Mouse (Mus musculus): Measurements from ENCODE around the gene Basp1. TPM values are rescaled to one million over a fixed set of nuclear protein-coding genes. Genes with fewer than 3 reads are reported as not detected.

Gene Basp1
- total RNA-seq, 4 experiments from 2014 or later, result 508 to 561 (median 536) TPM

DNA sequence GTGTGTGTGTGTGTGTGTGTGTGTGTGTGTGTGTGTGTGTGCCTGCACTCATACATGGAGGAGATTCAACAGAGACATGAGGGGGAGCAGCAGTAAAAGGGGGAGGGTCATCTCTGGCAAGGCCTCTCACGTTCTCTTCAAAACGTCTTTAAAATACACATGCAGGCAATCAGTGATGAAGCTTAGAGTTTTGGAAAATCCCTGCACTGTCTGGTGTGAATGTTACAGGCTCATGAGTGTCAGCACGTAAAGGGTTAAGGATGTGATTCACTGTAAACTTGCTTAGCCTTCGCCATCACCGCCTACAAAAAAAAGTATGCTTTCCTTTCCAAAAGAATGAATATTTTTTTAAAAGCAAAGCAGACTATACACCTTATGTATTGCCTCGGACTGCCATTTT, 2.8 kb upstream of the Basp1 start:
- DNase-seq (ENCODE audit: low spot score in 2 of 2), result no peak

DNA sequence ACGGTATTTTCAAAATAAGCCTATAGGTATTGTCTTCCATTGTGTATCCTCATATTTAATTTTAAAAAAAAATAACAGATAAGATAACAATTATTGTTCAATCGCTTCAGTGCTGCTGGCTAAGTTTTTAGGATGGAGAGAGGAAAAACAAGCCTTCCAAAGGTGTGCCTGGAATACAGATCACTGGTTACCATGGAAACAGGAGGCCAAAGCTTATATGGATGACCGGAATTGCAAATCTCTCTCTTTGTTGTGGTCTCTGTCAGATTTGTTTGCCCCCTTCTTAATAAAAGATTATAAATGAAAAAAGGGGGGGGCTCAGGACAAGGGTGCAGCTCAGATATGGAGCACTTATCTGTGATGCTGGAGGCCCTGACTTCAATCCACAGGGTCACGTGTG, 2.4 kb upstream of the Basp1 start:
- DNase-seq (ENCODE audit: low spot score in 2 of 2), result no peak

DNA sequence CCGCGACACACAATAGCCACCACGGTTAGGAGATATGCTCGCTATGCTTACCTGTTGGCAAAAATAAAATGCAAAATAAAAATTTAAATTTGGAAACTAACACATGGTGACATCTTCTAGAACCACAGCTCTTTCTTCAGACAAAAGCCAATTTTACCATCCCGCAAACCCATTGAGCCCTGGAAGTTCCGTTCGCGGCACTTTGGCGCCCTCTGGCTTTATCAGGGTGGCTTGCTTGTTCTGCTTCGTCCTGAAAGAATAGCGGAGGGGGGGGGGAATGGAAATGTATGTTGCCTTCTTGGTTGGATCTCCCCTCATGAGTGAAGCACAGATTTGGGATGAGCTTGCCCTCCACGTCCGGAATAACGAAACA, 1.2 kb upstream of the Basp1 start:
- DNase-seq (ENCODE audit: low spot score in 2 of 2), result peak; percentile 79 to 84

DNA sequence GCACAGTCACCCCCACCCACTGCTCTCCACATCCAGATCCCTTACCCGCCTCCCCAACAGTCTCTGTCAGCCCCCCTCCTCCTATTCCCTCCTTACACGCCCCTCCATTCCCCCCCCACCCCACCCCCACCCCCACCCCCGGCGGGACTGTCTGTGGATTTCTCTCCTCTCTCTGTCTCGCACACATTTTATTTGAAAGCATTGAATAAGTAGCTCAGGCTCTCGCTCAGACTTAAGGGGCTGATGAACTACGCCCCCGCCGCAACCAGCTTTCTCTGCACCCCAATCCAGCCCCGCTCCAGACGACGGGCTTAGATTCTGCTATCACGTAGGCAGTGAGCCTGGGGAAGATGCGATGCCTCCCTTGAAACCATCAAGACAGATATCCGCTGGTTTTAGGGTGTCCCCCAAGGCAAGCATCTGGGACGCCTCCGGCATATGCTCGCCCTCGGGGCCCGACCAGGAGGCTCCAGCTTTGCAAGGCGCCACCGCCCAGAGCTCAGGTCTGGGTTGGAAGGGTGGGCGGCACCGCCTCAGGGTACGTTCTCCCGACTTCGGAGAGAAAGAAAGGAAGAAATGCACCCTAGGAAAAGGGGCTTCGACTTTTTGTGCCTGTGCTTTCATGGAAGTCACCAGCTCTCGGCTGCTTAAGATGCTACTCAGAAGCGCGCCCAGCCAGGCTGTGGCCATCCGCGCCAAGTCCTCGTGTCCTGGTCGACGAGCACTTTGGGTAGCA, 615 bp upstream of the Basp1 start:
- peak; percentile 68 to 70 for DNase-seq (ENCODE audit: low spot score in 2 of 2)

DNA sequence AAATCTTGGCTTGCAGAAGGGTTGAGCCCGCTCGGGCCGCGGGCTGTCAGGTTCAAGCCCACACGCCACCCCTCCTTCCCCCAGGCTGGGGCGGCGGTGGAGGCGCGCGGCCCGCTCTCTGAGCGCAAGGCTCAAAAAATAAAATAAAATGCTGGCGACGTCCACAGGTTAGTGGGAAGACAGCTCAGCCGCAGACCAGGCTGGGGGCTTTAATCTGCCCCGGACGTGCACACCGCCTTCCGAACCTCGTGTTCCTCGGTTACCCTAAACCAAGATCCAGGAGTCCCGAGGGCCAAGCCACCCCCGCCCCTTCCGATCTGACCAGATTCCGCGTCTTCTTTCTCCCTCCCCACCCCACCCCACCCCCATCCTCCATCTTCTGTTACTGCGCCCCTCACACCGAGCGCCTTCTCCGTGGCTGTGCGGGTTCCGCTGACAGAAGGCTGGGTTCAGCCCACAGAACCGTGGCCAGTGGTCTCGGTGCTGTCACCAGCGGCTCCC, 753 bp downstream of the Basp1 start:
- DNase-seq (ENCODE audit: low spot score in 2 of 2), result no peak

DNA sequence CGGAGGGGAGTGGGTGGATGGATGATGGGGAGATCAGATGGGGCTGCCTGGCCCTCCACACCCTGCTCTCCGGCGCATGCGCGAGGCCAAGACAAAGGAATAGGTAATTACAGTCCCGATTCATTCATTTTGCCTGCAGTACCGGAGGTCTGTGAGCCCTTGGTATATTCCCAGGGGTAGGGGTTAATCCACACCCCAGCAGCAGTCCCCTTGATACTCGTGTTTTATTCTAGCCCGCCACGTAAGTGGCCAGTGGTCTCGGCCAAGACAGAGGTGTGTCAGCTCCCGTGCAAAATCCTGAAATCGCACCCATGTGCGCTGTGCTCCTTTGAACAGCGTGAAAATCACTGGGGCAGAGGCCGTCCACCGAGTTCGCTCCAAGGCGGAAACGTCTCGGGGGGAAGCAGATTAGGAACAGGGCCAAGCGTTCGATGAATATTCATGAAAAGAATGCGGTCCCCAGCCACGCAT, 1.4 kb downstream of the Basp1 start:
- DNase-seq (ENCODE audit: low spot score in 2 of 2), result peak; percentile 60 to 80

DNA sequence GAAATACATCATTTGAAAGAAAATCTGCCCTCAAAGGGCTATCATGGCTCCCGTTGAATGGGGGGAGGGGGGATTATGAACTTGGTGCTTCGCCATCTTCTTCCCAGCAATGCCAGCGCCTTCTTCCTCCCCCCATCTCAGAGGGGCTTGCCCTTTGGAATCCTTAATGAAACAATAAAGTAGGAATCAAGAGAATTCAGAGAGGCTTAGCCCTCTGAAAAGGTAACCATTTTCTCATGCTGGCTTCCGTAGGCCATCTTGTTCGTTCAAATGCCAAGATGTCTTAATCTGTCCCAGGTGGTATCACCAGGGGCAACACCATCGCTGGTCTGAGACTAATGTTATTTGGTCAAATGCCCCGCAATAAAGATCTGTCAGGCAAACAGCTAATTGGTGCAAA, 2.1 kb downstream of the Basp1 start:
- no peak for DNase-seq (ENCODE audit: low spot score in 2 of 2)

DNA sequence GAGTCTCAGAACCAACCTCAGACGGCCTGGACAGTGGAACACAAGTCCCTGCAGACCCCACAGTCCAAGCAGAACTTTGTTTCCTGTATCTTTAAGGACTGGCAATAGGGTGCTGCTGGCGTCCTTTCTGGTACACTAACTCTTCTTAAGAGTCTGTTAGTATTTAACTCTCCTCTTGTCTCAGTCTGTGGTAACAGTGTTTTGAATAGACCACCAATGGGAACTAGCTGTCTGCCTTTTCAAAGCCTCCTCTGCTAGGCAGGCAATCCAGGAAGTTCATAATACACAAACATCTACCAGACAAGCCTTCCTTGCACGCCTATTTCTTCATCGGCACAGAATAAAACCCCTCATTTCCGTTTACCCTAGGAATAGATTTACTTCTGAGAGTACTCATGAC, 7.6 kb downstream of the Basp1 start:
- DNase-seq (ENCODE audit: low spot score in 2 of 2), result no peak

DNA sequence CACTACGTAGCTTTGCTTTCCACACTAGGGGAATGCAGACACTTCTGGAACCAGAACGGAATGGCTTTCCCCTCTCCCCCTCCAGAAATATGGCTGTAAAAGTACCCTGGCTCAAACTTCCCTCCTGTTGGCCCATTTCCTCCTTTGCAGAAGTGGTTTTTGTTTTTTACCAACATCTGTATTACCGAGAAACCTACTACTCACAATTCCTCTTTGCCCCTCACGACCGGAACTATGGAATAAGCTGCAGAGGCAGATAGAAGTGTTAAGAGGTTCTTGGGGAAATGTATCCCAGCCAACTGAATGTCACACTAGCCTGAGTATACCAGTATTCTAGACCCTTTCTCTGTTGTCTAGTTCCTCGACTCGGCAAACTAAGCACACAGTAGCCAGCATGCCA, 9.7 kb downstream of the Basp1 start:
- DNase-seq (ENCODE audit: low spot score in 2 of 2), result no peak

DNA sequence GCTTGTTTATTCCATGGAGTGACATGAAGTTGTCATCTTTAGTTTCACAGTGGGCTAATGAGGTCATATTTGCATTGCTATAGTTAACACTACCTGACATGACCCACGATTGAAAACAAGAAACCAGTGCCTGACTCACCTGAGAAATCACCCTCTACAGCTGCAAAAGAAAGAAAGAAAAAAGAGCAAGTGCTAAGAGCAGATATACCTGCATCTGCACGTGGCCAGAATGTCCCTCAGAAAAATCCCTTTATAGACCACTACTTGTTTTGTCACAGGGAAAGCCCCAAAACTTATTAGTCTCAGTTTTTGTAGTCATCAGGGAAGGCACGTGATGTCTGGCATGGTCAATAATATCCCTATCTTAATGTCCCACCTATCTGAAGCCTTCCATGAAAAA, 11.6 kb downstream of the Basp1 start:
- DNase-seq (ENCODE audit: low spot score in 2 of 2), result no peak

DNA sequence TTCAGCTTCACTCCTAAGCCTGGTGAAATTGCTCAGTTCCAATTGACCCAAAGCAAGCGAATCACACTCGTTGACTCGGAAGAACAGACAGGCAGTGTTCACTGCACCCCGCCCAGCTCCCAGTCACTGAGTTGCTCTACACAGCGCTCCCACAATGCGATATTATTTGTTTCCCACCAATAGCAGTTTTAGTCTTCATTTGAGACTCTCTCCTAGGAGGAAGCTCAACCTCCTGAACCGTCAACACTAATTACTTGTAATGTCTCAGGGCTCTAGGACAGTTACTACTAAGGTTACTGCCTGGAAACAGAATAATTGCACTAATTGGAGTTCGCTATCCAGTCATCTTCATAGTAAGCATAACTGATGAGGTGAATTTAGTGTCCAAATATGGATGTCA, 13.3 kb downstream of the Basp1 start:
- DNase-seq (ENCODE audit: low spot score in 2 of 2), result no peak

DNA sequence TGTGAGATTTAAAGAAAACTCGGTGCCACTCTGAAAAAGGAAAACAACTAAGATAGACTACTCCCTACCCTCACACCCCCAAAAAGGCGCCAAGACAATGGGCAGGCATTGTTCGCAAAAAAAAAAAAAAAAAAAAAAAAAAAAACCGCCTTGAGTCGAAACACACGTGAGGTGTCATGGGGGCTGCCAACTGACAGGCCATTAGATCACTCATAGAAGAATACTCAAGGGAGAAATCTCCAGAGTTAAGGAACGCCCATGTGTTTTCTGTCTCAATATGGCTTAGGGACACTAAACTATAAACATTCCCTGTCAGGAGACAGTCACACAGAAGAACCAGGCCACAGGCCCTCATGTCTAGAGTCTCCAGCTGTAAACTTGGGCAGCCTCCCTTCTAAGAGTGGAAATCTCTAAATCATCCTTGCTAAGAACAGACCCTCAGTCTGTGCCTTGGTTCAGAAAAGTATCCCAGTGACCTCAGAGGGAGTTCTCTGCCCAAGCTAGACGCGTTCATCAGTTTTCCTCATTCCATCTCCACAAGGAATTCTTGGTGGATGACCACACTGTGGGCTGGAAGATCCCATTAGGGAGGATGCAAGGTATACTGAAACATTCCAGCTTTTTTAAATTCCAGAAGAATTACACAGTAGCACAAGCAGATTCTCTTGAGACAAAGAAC, 17.5 kb downstream of the Basp1 start:
- DNase-seq (ENCODE audit: low spot score in 2 of 2), result no peak

DNA sequence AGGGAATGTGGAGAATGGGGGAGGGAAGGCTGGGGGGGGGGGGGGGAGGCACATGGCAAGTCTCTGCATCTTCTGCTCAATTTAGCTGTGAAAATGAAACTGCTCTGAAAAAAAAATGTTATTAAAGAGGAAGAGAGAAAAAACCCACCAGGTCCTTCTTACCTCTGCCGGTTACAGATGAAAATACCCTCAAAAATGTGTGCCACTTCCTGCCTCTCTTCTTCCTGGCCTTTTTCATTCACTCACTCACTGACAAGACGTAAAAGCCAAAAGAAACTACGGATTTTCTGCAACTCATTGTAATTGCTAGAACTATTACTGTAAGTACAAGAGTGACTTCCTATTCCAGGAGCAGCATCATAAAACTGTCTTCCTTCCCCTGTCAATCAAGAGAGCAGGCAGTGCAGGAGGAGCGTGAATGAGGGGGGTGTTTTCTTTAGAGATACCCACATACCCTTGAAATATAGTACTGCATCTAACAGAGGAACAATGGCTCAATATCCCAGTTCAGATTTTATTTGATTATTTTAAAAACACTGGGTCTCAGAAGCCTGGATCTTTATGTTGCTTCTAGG, 21.0 kb downstream of the Basp1 start:
- no peak for DNase-seq (ENCODE audit: low spot score in 2 of 2)

DNA sequence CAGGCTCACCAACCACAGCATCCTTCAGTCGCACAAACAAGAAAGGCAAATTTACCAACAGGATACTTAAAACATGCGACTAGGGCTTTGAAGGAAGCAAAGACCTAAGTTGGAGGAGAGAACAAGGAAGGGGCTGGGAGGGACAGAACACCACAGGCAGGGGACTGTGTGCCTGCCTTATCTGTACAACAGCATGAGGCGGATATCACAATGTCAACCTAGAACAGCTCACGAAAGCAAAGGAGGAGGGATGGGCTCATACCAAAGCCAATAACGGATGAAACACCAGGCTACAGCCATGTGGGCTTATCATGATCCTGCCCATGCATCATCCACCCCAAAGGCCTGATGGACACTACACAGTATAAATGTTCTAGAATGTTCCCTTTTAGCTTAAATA, 22.4 kb downstream of the Basp1 start:
- no peak for DNase-seq (ENCODE audit: low spot score in 2 of 2)

DNA sequence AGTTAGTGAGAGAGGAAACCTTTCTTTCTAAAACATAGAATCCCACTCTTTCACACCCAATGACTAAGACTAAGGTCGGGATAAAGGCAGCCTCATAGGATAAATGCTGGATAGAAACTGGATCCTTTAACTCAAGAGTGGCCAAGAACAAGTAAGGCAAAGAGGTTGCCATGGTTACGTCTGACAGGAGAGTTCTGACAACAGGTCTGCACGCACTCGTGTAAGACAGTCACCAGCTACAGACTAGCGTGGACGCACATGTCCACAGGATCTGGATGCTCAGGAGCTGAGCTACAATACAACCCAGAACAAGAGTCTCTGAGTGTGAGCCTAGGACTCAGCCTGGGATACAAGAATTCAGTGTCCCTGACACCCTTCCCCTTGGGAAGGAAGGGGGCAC, 26.0 kb downstream of the Basp1 start:
- no peak for DNase-seq (ENCODE audit: low spot score in 2 of 2)

DNA sequence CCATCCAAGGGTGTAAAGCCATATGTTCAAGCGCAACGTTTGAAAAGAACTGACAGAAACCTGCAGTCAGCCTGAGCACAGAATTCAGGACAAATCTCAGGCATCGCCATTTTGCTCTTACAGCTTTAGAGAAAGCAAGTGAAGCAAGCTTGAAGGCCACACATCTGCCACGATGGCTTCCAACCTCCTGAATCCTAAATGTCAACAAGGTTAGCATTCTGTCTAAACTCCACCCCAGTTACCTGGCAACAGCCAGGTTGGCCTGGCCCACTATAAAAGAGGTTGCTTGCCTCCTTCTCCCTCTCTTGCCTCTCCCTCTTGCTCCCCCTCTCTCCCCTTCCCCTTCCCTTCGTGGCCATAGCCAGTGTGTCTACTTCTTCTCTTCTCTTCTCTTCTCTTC, 33.5 kb downstream of the Basp1 start:
- no peak for DNase-seq (ENCODE audit: low spot score in 2 of 2)

DNA sequence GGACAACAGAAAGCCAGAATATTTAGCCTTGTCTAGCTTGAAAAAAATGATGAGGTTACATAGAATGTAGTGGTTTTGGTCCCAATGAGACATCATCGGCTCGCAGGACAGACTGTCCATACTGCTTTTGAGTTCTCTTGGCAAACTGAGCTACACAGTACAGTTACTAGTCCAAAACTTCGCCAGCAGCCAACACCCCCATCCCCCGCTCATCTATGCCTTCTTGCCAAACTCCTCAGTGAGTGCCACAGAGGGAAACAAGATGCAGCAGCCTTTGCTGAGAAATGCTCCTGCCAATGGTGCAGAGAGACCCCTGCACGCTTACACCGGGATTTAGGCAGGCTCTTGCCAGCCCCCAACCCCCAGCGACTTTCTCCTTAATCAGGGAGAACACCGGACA, 34.9 kb downstream of the Basp1 start:
- no peak for DNase-seq (ENCODE audit: low spot score in 2 of 2)

DNA sequence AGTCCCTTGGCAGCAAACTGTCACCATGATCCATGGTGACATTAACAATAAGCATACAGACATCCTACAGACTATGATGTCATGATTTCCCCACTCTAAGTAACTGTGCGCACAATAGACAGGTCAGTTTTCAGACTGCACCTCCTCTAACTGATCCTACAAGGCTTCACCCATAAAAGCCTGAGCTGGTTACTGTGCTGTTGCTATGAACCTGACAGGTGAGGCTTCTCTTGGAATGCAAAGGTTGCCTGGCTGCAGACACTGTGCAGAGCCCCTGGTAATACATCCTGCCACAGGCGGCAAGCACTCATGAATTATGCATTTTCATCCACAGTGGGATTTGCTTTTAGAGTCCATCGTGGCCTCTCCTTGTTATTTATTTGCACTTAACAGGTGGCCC, 36.6 kb downstream of the Basp1 start:
- no peak for DNase-seq (ENCODE audit: low spot score in 2 of 2)

DNA sequence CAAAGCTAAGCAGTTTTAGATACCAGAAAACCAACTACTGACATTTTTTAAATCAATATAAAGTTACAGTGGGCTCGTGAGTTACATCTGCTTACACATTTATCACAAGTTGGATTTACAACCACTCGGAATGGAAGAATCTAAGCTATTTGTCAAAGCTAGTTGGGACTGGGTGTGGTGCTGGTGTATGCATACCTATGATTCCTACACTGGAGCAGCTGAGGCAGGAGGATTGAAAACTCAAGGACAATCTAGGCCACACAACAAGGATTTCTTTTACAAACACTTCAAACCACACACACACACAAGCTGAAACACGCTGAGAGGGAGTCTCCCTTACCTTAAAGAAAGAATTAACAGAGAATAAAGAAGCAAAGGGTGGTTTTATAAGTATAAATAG, 40.1 kb downstream of the Basp1 start:
- DNase-seq (ENCODE audit: low spot score in 2 of 2), result no peak

DNA sequence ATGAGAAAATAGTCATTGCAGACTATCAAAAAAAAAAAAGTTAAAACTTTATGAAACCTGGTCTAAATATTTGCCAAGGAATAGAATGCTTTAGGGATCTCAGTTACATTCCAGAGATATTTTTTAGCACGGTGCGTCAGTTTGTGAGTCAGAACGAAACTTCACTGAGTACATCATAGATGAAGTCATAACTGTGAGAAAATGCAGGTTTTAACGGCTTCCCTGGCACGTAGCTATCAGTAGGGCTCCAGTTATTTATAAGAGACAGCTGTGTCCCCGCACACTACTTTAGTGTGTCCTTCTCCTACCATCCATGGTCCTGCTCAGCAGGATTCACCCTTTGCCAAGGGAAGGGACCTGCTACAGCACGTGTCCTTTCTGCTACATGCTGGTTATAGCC, 44.0 kb downstream of the Basp1 start:
- DNase-seq (ENCODE audit: low spot score in 2 of 2), result no peak

DNA sequence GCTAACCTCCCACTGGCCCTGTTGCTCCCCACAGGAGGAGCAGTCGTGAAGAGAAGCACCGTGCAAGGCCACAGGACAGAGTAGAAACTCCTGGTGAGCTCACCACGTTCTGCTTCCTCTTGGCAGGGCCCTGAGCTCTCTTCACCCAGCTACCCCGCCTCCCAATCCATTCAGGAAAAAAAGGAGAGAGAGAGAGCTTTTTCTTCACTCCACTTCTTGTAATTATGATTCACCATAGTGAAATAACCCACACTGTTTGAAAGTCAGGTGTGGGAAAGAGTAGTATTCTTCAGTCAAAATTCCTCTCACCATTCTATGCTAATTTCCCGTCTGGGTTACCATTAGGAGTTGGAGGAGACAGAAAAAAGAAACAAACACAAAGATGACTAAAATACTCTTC, 48.1 kb downstream of the Basp1 start:
- DNase-seq (ENCODE audit: low spot score in 2 of 2), result no peak

DNA sequence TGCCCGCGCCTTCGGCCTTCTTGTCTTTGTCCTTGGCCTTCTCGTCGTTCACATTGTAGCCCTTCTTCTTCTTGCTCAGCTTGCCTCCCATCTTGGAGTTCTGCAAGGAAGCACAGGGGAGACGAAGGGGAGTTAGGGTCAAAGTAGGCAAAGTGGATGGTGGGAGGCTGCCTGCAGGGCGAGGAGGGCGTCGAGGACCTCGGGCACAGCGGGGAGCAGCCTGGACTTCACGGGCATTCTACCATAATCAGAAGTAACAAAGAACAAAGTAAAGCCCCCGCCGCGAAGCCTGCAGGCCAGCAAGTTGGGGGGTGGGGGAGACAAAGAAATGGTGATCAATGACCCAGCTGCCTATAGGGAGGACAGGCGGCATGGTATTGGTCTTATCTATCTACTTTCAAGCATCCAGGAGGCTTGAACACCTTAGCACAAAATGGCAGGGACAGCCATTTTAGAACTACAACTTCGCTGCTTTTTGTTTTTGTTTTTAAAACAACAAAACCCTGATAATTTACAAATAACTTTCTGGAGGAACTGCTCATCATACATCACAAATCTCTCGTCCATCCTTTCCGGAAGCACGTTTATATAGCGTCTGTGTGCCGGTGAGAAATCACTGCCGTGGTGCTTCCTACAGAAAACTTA, 48.6 kb downstream of the Basp1 start:
- no peak for DNase-seq (ENCODE audit: low spot score in 2 of 2)

Measured in left cerebral cortex, adult 8-10 months (tissue).